Comparison of ENCODE assay signal across 12 mouse cellular contexts in genomic region chr2:164009227-164009626, GRCm38 (mm10). TPM values are rescaled to one million over a fixed set of nuclear protein-coding genes. Genes with fewer than 3 reads are reported as not detected.
DNase-seq lines count a peak whose midpoint lies in the region; ATAC-seq and TF ChIP-seq lines count a peak whose summit lies in the region.
"Had no signal": no experiment of that assay in that cellular context is flagged by ENCODE, and none has a peak within 500 bp of the region (broad histone marks: within the 10 kb centered on the region; RNA-seq: fewer than 3 reads in every experiment).

No protein-coding gene starts in this region.

- H3K4me3 ChIP-seq in heart, embryonic 12.5 days = no peak overlapping the region
- no peak overlapping the region for H3K4me3 ChIP-seq in liver, postnatal 0 days (ENCODE audit: low read depth, low read length)
- H3K4me3 ChIP-seq in forebrain, embryonic 15.5 days = no peak overlapping the region

- H3K4me1 ChIP-seq in heart, embryonic 12.5 days (replicated peaks) = peaks cover 45% of the 10 kb centered on the region
- H3K4me1 ChIP-seq in liver, postnatal 0 days (ENCODE audit: insufficient read depth) = peaks cover 49% of the 10 kb centered on the region
- peaks cover 33% of the 10 kb centered on the region for H3K4me1 ChIP-seq in forebrain, embryonic 15.5 days

- H3K36me3 ChIP-seq in heart, embryonic 12.5 days = peaks cover 26% of the 10 kb centered on the region
- peaks cover 28% of the 10 kb centered on the region for H3K36me3 ChIP-seq in liver, postnatal 0 days (replicated peaks; ENCODE audit: insufficient read depth, low read length)
- H3K36me3 ChIP-seq in forebrain, embryonic 15.5 days = peaks cover 28% of the 10 kb centered on the region

- DNase-seq in heart, adult 11 months = peak; percentile 96
- DNase-seq in liver, postnatal 0 days = no peak
- DNase-seq in liver = no peak
- peak; percentile 50 for DNase-seq in gonadal fat pad, adult 2 months (ENCODE audit: low read depth)
- DNase-seq in skeletal muscle tissue, adult 2 months (ENCODE audit: low read depth, low spot score) = peak; percentile 43
- DNase-seq in right cerebral cortex, adult 2 months (ENCODE audit: low spot score in 2 of 2) = no peak
- DNase-seq: adrenal gland, postnatal 14 days; cerebellum, adult 11-12 months; right cerebral cortex, postnatal 4 days had no signal

- no peak for TF ChIP-seq EP300 in liver, postnatal 0 days (IDR thresholded peaks at IDR 0.05; ENCODE audit: low read depth)

- H3K9ac ChIP-seq in heart, embryonic 12.5 days = no peak overlapping the region
- no peak overlapping the region for H3K9ac ChIP-seq in liver, postnatal 0 days (replicated peaks)
- H3K9ac ChIP-seq in forebrain, embryonic 15.5 days (replicated peaks) = no peak overlapping the region

- H3K9me3 ChIP-seq in heart, embryonic 12.5 days (replicated peaks) = no peaks in the 10 kb centered on the region
- H3K9me3 ChIP-seq in liver, postnatal 0 days (ENCODE audit: low read length) = no peaks in the 10 kb centered on the region
- no peaks in the 10 kb centered on the region for H3K9me3 ChIP-seq in forebrain, embryonic 15.5 days

- TF ChIP-seq CTCF in liver, postnatal 0 days (IDR thresholded peaks at IDR 0.05; ENCODE audit: low read depth) = no peak

- H3K27me3 ChIP-seq in heart, embryonic 12.5 days (replicated peaks) = no peaks in the 10 kb centered on the region
- no peaks in the 10 kb centered on the region for H3K27me3 ChIP-seq in liver, postnatal 0 days (ENCODE audit: insufficient read depth, low read length)
- H3K27me3 ChIP-seq in forebrain, embryonic 15.5 days = no peaks in the 10 kb centered on the region

- no peak overlapping the region for H3K4me2 ChIP-seq in heart, embryonic 12.5 days
- peak overlapping the region; percentile 15; the same call in 1 of the 2 replicates for H3K4me2 ChIP-seq in liver, postnatal 0 days (ENCODE audit: low read depth, low read length)
- no peak overlapping the region for H3K4me2 ChIP-seq in forebrain, embryonic 15.5 days (replicated peaks)

- no peak for ATAC-seq in heart, embryonic 12.5 days (ENCODE audit: insufficient number of reproducible peaks, low FRiP score)
- ATAC-seq in liver, postnatal 0 days = no peak
- ATAC-seq in forebrain, embryonic 15.5 days (replicated peaks) = no peak
- ATAC-seq: midbrain, embryonic 16.5 days had no signal

- WGBS in heart, embryonic 12.5 days = 87% methylated on average over 6 of the region's 6 CpGs
- WGBS in liver, postnatal 0 days (ENCODE audit: insufficient replicate concordance) = 61% methylated on average over 6 of the region's 6 CpGs
- 93% methylated on average over 6 of the region's 6 CpGs for WGBS in forebrain, embryonic 15.5 days

- H3K27ac ChIP-seq in heart, embryonic 12.5 days (ENCODE audit: poor library complexity, severe bottlenecking) = no peak overlapping the region
- peak overlapping the region; percentile 51; the same call in 1 of the 2 replicates for H3K27ac ChIP-seq in liver, postnatal 0 days (ENCODE audit: low read depth)
- H3K27ac ChIP-seq in forebrain, embryonic 15.5 days (replicated peaks) = no peak overlapping the region

RNA-seq across cellular contexts. Expression of gene Ywhab, which starts 14.5 kb away (rescaled TPM):
- 270 and 271 TPM in 2 replicates for polyA plus RNA-seq in heart, embryonic 12.5 days (2016; fragmentation: Nextera tagmentation; extraction: Ambion mirVana)
- 81.1 and 85.8 TPM in 2 replicates for polyA plus RNA-seq in liver, postnatal 0 days (2015; fragmentation: Nextera tagmentation; extraction: Ambion mirVana)
- polyA plus RNA-seq in gonadal fat pad, adult 2 months (2012; rRNA removed) = 95.3 and 100 TPM in 2 replicates
- polyA plus RNA-seq in forebrain, embryonic 15.5 days (2015; fragmentation: Nextera tagmentation; extraction: Ambion mirVana) = 431 and 450 TPM in 2 replicates

RNA-seq across cellular contexts. Expression of gene Pabpc1l, which starts 16.0 kb away (rescaled TPM):
- polyA plus RNA-seq in heart, embryonic 12.5 days (2016; fragmentation: Nextera tagmentation; extraction: Ambion mirVana) = 0.96 and 1.0 TPM in 2 replicates
- 0.46 and 0.63 TPM in 2 replicates for polyA plus RNA-seq in liver, postnatal 0 days (2015; fragmentation: Nextera tagmentation; extraction: Ambion mirVana)
- polyA plus RNA-seq in gonadal fat pad, adult 2 months (2012; rRNA removed) = 24.0 and 36.7 TPM in 2 replicates
- 2.9 and 4.2 TPM in 2 replicates for polyA plus RNA-seq in forebrain, embryonic 15.5 days (2015; fragmentation: Nextera tagmentation; extraction: Ambion mirVana)

Comparison
In these comparisons a context has a peak if more than half of its experiments do, and no peak if none do; other contexts are left out.
1. DNase-seq: peak in heart, adult 11 months (single experiment), gonadal fat pad, adult 2 months (single experiment) and skeletal muscle tissue, adult 2 months (single experiment); none in liver, postnatal 0 days (single experiment), liver (single experiment) and right cerebral cortex, adult 2 months (0 of 2).